24 mouse cellular contexts compared by ENCODE assay signal in genomic region chr2:129047811-129048210, GRCm38 (mm10). TPM values are rescaled to one million over a fixed set of nuclear protein-coding genes. Genes with fewer than 3 reads are reported as not detected.
DNase-seq lines count a peak whose midpoint lies in the region; ATAC-seq lines count a peak whose summit lies in the region.
"Had no signal": no experiment of that assay in that cellular context is flagged by ENCODE, and none has a peak within 500 bp of the region (broad histone marks: within the 10 kb centered on the region; RNA-seq: fewer than 3 reads in every experiment).

Vinac1 (minus strand) TSS chr2:129048172.

- H3K27ac ChIP-seq in kidney, embryonic 16.5 days (ENCODE audit: low read length) = 0 out of 2 replicates have a peak within 1 kb of the TSS, but pooled peaks have one; percentile 25
- H3K27ac ChIP-seq in stomach, embryonic 16.5 days (ENCODE audit: low read length) = peak within 1 kb of the TSS; percentile 58; the same call in 1 of the 2 replicates
- H3K27ac ChIP-seq: embryonic facial prominence, embryonic 10.5 days; forebrain, embryonic 10.5 days; gastrocnemius, adult 2 months; heart, embryonic 13.5 days; hindbrain, embryonic 14.5 days had no signal

- no peak within 1 kb of the TSS for H3K9ac ChIP-seq in kidney, embryonic 16.5 days (replicated peaks; ENCODE audit: low read length)
- H3K9ac ChIP-seq in stomach, embryonic 16.5 days (ENCODE audit: low read length) = no peak within 1 kb of the TSS
- H3K9ac ChIP-seq: heart, embryonic 13.5 days; hindbrain, embryonic 14.5 days had no signal

- H3K9me3 ChIP-seq in kidney, embryonic 16.5 days (ENCODE audit: low read length) = no peaks in the 10 kb centered on the region
- H3K9me3 ChIP-seq in stomach, embryonic 16.5 days (replicated peaks; ENCODE audit: control insufficient read depth, low read length) = no peaks in the 10 kb centered on the region
- H3K9me3 ChIP-seq: embryonic facial prominence, embryonic 10.5 days; forebrain, embryonic 10.5 days; heart, embryonic 13.5 days had no signal

- no peaks in the 10 kb centered on the region for H3K27me3 ChIP-seq in kidney, embryonic 16.5 days (ENCODE audit: insufficient read depth, low read length)
- no peaks in the 10 kb centered on the region for H3K27me3 ChIP-seq in stomach, embryonic 16.5 days (ENCODE audit: control insufficient read depth, insufficient read depth, low read length)
- H3K27me3 ChIP-seq: CH12.LX; heart, embryonic 13.5 days; Patski had no signal

- peaks cover 7% of the 10 kb centered on the region for H3K4me1 ChIP-seq in kidney, embryonic 16.5 days (ENCODE audit: insufficient read depth, low read length)
- H3K4me1 ChIP-seq in stomach, embryonic 16.5 days (ENCODE audit: control insufficient read depth, insufficient read depth, low read length) = peaks cover 8% of the 10 kb centered on the region; the same call in 1 of the 2 replicates
- H3K4me1 ChIP-seq: embryonic facial prominence, embryonic 10.5 days; forebrain, embryonic 10.5 days; heart, embryonic 13.5 days had no signal

- no peak within 1 kb of the TSS for H3K4me2 ChIP-seq in kidney, embryonic 16.5 days (replicated peaks; ENCODE audit: low read depth, low read length)
- no peak within 1 kb of the TSS for H3K4me2 ChIP-seq in stomach, embryonic 16.5 days (ENCODE audit: low read depth, low read length)
- H3K4me2 ChIP-seq: heart, embryonic 13.5 days; hindbrain, embryonic 14.5 days had no signal

- H3K36me3 ChIP-seq in kidney, embryonic 16.5 days (ENCODE audit: insufficient read depth, low read length) = no peaks in the 10 kb centered on the region
- no peaks in the 10 kb centered on the region for H3K36me3 ChIP-seq in stomach, embryonic 16.5 days (ENCODE audit: control insufficient read depth, insufficient read depth, low read length)
- H3K36me3 ChIP-seq: embryonic facial prominence, embryonic 10.5 days; forebrain, embryonic 10.5 days; heart, embryonic 13.5 days had no signal

- H3K4me3 ChIP-seq in kidney, embryonic 16.5 days (ENCODE audit: low read length) = no peak within 1 kb of the TSS
- H3K4me3 ChIP-seq in stomach, embryonic 16.5 days (replicated peaks; ENCODE audit: low read length) = no peak within 1 kb of the TSS
- H3K4me3 ChIP-seq: embryonic facial prominence, embryonic 10.5 days; erythroblast, embryonic 14.5 days; forebrain, embryonic 10.5 days; gastrocnemius, adult 2 months; heart, embryonic 13.5 days had no signal

- DNase-seq in heart, adult 11 months = peak; percentile 59
- no peak for DNase-seq in heart, postnatal 4 days
- DNase-seq in kidney, adult 8-10 months = no peak
- peak; percentile 31 for DNase-seq in brain, adult 2 months (ENCODE audit: low read depth, low spot score)
- DNase-seq: adrenal gland, postnatal 25 days; cerebellum, adult 11-12 months; cerebellum, adult 9-10 months; gastrocnemius, adult 2 months; gastrocnemius, postnatal 25 days; heart, postnatal 36 days had no signal

- 81% methylated on average over 8 of the region's 8 CpGs for WGBS in kidney, embryonic 16.5 days
- WGBS in stomach, embryonic 16.5 days = 85% methylated on average over 8 of the region's 8 CpGs

- no peak for ATAC-seq in kidney, embryonic 16.5 days (ENCODE audit: low FRiP score, low TSS enrichment)
- ATAC-seq in stomach, embryonic 16.5 days (ENCODE audit: insufficient read depth, low FRiP score) = no peak
- ATAC-seq: activated CD4-positive, CD25-positive, alpha-beta regulatory T cell, adult 4 months; forebrain, embryonic 14.5 days; inflammation-experienced regulatory T-cells, adult 6 months; Patski had no signal

RNA-seq across cellular contexts. Expression of gene Vinac1, which starts in this region (rescaled TPM):
- under 1 TPM in 1 of 2 experiments, not detected in 1; 0.07 TPM for total RNA-seq in heart, postnatal 4 days (2021)
- 0.04 TPM in 1 of 2 replicates, not detected in the other for polyA plus RNA-seq in kidney, embryonic 16.5 days (2015; fragmentation: Nextera tagmentation; extraction: Ambion mirVana)
- 0.06 and 0.10 TPM in 2 replicates for polyA plus RNA-seq in stomach, embryonic 16.5 days (2015; fragmentation: Nextera tagmentation; extraction: Ambion mirVana)
- total RNA-seq: CH12.LX; gastrocnemius, adult 2 months; gastrocnemius, postnatal 25 days; granulocyte monocyte progenitor cell, adult 5-6 weeks; heart, postnatal 36 days had no signal
- polyA plus RNA-seq: activated CD4-positive, CD25-positive, alpha-beta regulatory T cell, adult 4 months; erythroblast, embryonic 14.5 days; heart, postnatal 0 days had no signal

Comparison
In these comparisons a context has a peak if more than half of its experiments do, and no peak if none do; other contexts are left out.
1. DNase-seq: peak in heart, adult 11 months (single experiment) and brain, adult 2 months (single experiment); none in heart, postnatal 4 days (single experiment) and kidney, adult 8-10 months (0 of 2).